Mouse (Mus musculus): ENCODE data around the gene Eomes.

DNA sequence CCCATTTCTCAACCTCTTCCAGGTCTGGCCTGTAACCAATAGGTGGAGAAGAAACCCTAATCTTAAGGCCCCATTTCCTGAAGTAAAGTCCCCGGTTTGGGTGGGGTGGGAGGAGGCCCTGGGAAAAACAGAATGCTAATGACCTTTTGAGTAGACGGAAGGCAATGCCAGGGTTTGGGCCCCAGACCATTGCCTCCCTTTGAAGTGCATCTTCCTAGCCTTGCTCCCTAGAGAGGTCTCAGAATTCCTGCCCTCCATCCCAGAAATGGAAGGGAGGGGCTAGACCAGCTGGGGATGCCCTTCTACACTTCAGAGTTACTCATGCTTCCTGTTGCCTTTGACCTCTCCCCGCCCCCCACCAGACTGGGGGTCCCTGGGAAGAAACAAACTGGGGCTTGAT lies 6.7 kb upstream of the Eomes start:
- no peak for TF ChIP-seq CTCF (IDR thresholded peaks at IDR 0.05; ENCODE audit: extremely low read depth, insufficient read length, insufficient replicate concordance, low read depth, low read length)
- TF ChIP-seq POLR2A (IDR thresholded peaks at IDR 0.05; ENCODE audit: low read depth, low read length) = no peak
